Mouse (Mus musculus): Measurements from ENCODE around the gene Sh3bgrl2. TPM values are rescaled to one million over a fixed set of nuclear protein-coding genes. Genes with fewer than 3 reads are reported as not detected.
"Not testable (repeated sequence)": the region's sequence is repeated elsewhere in the genome, so short reads cannot be mapped to it uniquely, and the experiment has no call there.

Gene Sh3bgrl2
- total RNA-seq (2012; rRNA removed) (not detected in 2 replicates), polyA plus RNA-seq (2012; ENCODE audit: insufficient read depth in 1 of 2, insufficient read length in 2 of 2, low read depth in 1 of 2, low replicate concordance in 2 of 2, missing spikeins in 1 of 2) (not detected)

DNA sequence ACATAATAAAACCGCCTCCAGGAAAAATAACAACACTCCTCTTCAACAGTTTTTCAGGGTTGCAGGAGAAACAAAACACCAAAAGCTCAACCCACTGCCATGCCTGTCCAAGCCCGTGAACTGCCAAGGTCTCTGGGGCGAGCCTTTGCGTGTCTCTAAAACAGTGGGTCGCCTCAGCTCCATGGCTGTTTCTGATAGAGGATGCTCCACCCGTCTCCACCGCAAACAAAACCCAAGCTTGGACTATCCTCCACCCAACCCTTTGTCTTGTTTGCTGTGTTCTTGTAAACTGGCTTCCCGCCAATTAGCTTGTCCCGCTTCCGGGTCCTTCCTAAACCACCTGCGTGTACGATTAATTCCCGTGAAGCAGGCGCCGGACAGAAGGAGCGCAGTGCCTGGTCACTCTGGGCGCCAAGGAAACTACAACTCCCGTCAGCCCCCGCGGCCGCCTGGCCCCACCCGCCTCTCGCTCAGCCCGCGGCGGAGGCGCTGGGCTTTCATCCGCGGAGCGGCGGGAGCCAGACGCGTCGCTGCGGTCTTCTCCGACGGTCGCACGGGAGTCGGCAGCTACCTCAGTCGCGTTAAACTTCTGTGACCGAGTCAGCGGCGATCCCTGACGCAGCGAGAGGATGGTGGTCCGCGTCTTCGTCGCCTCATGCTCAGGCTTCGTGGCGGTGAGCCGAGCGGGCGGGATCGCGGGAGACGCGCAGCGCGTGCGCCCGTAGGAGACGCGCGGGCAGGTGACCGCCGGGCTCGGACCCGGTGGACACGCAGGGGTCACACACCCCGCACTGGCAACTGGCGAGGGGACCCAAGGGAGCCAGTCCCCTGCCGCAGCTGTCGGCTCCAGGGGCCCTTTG lies at the start of gene Sh3bgrl2:
Sh3bgrl2 (plus strand) TSS at position 498 of the 860 bp plus-strand sequence.
- no peak within 1 kb of the TSS for H3K27ac ChIP-seq (ENCODE audit: control insufficient read depth, low read depth, low read length)
- TF ChIP-seq MYB (IDR thresholded peaks at IDR 0.05; ENCODE audit: low read depth, low read length) = no peak
- no peak for TF ChIP-seq HCFC1 (IDR thresholded peaks at IDR 0.05; ENCODE audit: low read depth, low read length)
- no peak for TF ChIP-seq EP300 (IDR thresholded peaks at IDR 0.05; ENCODE audit: low read depth in 1 of 2, low read length in 2 of 2)
- TF ChIP-seq TCF12 (IDR thresholded peaks at IDR 0.05; ENCODE audit: low read depth, low read length) = no peak
- TF ChIP-seq TBP (IDR thresholded peaks at IDR 0.05; ENCODE audit: low read depth, low read length) = no peak
- no peak for TF ChIP-seq E2F4 (IDR thresholded peaks at IDR 0.05; ENCODE audit: borderline replicate concordance, low read depth, low read length)
- no peak for TF ChIP-seq RCOR1 (IDR thresholded peaks at IDR 0.05; ENCODE audit: low read depth, low read length)
- TF ChIP-seq MEF2A (IDR thresholded peaks at IDR 0.05; ENCODE audit: extremely low read depth, insufficient replicate concordance, low read depth, low read length, poor library complexity, severe bottlenecking) = no peak
- no peak for TF ChIP-seq POLR2AphosphoS5 (IDR thresholded peaks at IDR 0.05; ENCODE audit: borderline replicate concordance, low read depth, low read length)
- TF ChIP-seq ETS1 (IDR thresholded peaks at IDR 0.05; ENCODE audit: low read depth, low read length) = no peak
- TF ChIP-seq ELF1 (IDR thresholded peaks at IDR 0.05; ENCODE audit: low read depth, low read length) = no peak
- TF ChIP-seq RAD21 (IDR thresholded peaks at IDR 0.05; ENCODE audit: low read depth, low read length) = no peak
- no peak for TF ChIP-seq SMC3 (IDR thresholded peaks at IDR 0.05; ENCODE audit: low read depth, low read length)
- no peak for TF ChIP-seq JUND (IDR thresholded peaks at IDR 0.05; ENCODE audit: low read depth, low read length)
- H3K79me2 ChIP-seq (ENCODE audit: control insufficient read depth, insufficient read depth, low read length, poor library complexity) = no peaks in the 10 kb centered on the region
- no peaks in the 10 kb centered on the region for H3K36me3 ChIP-seq (ENCODE audit: control insufficient read depth in 1 of 2, insufficient read depth in 2 of 2, low read length in 2 of 2)
- no peaks in the 10 kb centered on the region for H3K4me1 ChIP-seq (ENCODE audit: control insufficient read depth in 1 of 2, insufficient read depth in 2 of 2, low read length in 2 of 2)
- no peak for DNase-seq (ENCODE audit: low read depth, low spot score)
- H3K4me3 ChIP-seq (ENCODE audit: control insufficient read depth in 1 of 2, insufficient read depth in 1 of 2, low read depth in 2 of 2, low read length in 2 of 2) = no peak within 1 kb of the TSS
- H3K9ac ChIP-seq (ENCODE audit: control insufficient read depth, low read depth, low read length, poor library complexity, severe bottlenecking) = no peak within 1 kb of the TSS
- H3K9me3 ChIP-seq (replicated peaks; ENCODE audit: insufficient read depth, low read length) = no peaks in the 10 kb centered on the region
- H3K27me3 ChIP-seq (ENCODE audit: control insufficient read depth in 1 of 2, insufficient read depth in 2 of 2, low read length in 2 of 2) = no peaks in the 10 kb centered on the region; a peak in 1 of 4 replicates

DNA sequence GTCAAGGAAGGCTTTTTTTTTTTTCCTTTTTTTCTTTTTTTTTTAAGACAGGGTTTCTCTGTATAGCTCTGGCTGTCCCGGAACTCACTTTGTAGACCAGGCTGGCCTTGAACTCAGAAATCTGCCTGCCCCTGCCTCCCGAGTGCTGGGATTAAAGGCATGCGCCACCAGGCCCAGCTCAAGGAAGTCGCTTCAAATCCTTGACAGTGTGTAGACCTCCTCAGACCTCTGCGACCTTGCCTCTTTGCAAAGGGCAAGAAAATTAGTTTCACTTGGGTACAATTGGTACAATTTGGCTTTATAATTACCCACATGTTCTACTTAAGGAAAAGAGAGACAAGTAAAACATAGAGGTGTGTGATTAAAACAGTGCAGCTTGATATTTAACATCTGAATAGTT lies 29.0 kb upstream of the Sh3bgrl2 start:
- not testable (repeated sequence) for H3K4me1 ChIP-seq (ENCODE audit: control insufficient read depth in 1 of 2, insufficient read depth in 2 of 2, low read length in 2 of 2); H3K27ac ChIP-seq (ENCODE audit: control insufficient read depth, low read depth, low read length); DNase-seq (ENCODE audit: low read depth, low spot score); H3K4me3 ChIP-seq (ENCODE audit: control insufficient read depth in 1 of 2, insufficient read depth in 1 of 2, low read depth in 2 of 2, low read length in 2 of 2); H3K27me3 ChIP-seq (ENCODE audit: control insufficient read depth in 1 of 2, insufficient read depth in 2 of 2, low read length in 2 of 2); H3K36me3 ChIP-seq (ENCODE audit: control insufficient read depth in 1 of 2, insufficient read depth in 2 of 2, low read length in 2 of 2); H3K9ac ChIP-seq (ENCODE audit: control insufficient read depth, low read depth, low read length, poor library complexity, severe bottlenecking); H3K9me3 ChIP-seq (replicated peaks; ENCODE audit: insufficient read depth, low read length); H3K79me2 ChIP-seq (ENCODE audit: control insufficient read depth, insufficient read depth, low read length, poor library complexity)

Measured in MEL (cell line).